33 mouse cellular contexts compared by ENCODE assay signal in the genomic region with DNA sequence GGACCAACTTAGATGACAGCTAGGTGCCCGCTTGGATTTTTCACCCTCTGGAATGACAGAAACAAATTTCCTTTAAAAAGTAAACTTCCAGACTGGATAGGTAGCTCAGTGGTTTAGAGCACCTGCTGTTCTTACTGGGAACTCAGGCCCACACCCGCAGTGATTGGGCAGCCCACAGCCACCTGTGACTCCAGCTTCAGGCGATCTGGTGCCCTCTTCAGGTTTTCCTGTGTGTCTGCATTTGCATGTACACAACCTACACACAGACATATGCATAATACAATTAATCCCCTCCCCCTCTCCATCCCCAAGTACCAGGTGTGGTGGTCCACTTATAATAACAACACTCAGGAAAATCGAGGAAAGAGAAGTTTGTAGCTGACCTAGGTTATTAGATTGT.
DNase-seq lines count a peak whose midpoint lies in the region; ATAC-seq and TF ChIP-seq lines count a peak whose summit lies in the region.
"Had no signal": no experiment of that assay in that cellular context is flagged by ENCODE, and none has a peak within 500 bp of the region (broad histone marks: within the 10 kb centered on the region; RNA-seq: fewer than 3 reads in every experiment).

No protein-coding gene starts in this region.

- no peak overlapping the region for H3K4me3 ChIP-seq in intestine, postnatal 0 days (ENCODE audit: low read depth, low read length)
- no peak overlapping the region for H3K4me3 ChIP-seq in intestine, embryonic 16.5 days (ENCODE audit: low read length)
- no peak overlapping the region for H3K4me3 ChIP-seq in lung, postnatal 0 days (ENCODE audit: low read depth, low read length)
- H3K4me3 ChIP-seq in stomach, postnatal 0 days (ENCODE audit: low read depth, low read length) = no peak overlapping the region
- H3K4me3 ChIP-seq: forebrain, embryonic 13.5 days; gastrocnemius, adult 2 months; heart, embryonic 13.5 days; hindbrain, embryonic 10.5 days; intestine, embryonic 15.5 days; kidney, embryonic 15.5 days; limb, embryonic 15.5 days; lung, embryonic 15.5 days; neural tube, embryonic 15.5 days had no signal

- H3K4me2 ChIP-seq in intestine, postnatal 0 days (replicated peaks; ENCODE audit: low read depth) = no peak overlapping the region
- H3K4me2 ChIP-seq in intestine, embryonic 16.5 days (ENCODE audit: low read depth, low read length) = no peak overlapping the region
- H3K4me2 ChIP-seq in lung, postnatal 0 days (replicated peaks; ENCODE audit: low read depth, low read length) = no peak overlapping the region
- H3K4me2 ChIP-seq in stomach, postnatal 0 days (replicated peaks; ENCODE audit: low read depth) = no peak overlapping the region
- H3K4me2 ChIP-seq: forebrain, embryonic 13.5 days; heart, embryonic 13.5 days; intestine, embryonic 15.5 days; kidney, embryonic 15.5 days; limb, embryonic 15.5 days; lung, embryonic 15.5 days; neural tube, embryonic 15.5 days had no signal

- no peak for TF ChIP-seq EP300 in lung, postnatal 0 days (IDR thresholded peaks at IDR 0.05)
- TF ChIP-seq EP300 in stomach, postnatal 0 days (optimal IDR thresholded peaks at IDR 0.05) = no peak

- no peaks in the 10 kb centered on the region for H3K27me3 ChIP-seq in intestine, postnatal 0 days (replicated peaks; ENCODE audit: control insufficient read depth, insufficient read depth, low read length)
- no peaks in the 10 kb centered on the region for H3K27me3 ChIP-seq in intestine, embryonic 16.5 days (replicated peaks; ENCODE audit: control insufficient read depth, insufficient read depth, low read length)
- no peaks in the 10 kb centered on the region for H3K27me3 ChIP-seq in lung, postnatal 0 days (replicated peaks; ENCODE audit: insufficient read depth, low read length)
- H3K27me3 ChIP-seq in stomach, postnatal 0 days (ENCODE audit: control insufficient read depth, insufficient read depth, low read length) = no peaks in the 10 kb centered on the region
- H3K27me3 ChIP-seq: forebrain, embryonic 13.5 days; intestine, embryonic 15.5 days; kidney, embryonic 15.5 days; limb, embryonic 15.5 days; lung, embryonic 15.5 days; neural tube, embryonic 15.5 days had no signal

- H3K9me3 ChIP-seq in intestine, postnatal 0 days (ENCODE audit: control insufficient read depth) = no peaks in the 10 kb centered on the region
- H3K9me3 ChIP-seq in intestine, embryonic 16.5 days (ENCODE audit: control insufficient read depth, low read length) = no peaks in the 10 kb centered on the region
- H3K9me3 ChIP-seq in lung, postnatal 0 days (ENCODE audit: low read length) = no peaks in the 10 kb centered on the region
- no peaks in the 10 kb centered on the region for H3K9me3 ChIP-seq in stomach, postnatal 0 days (ENCODE audit: control insufficient read depth, low read length)
- H3K9me3 ChIP-seq: forebrain, embryonic 13.5 days; heart, embryonic 13.5 days; hindbrain, embryonic 10.5 days; intestine, embryonic 15.5 days; kidney, embryonic 15.5 days; limb, embryonic 15.5 days; lung, embryonic 15.5 days; neural tube, embryonic 15.5 days had no signal

- no peak overlapping the region for H3K27ac ChIP-seq in intestine, postnatal 0 days (ENCODE audit: low read depth, low read length)
- H3K27ac ChIP-seq in intestine, embryonic 16.5 days (ENCODE audit: low read length) = no peak overlapping the region
- no peak overlapping the region for H3K27ac ChIP-seq in lung, postnatal 0 days (ENCODE audit: low read length)
- no peak overlapping the region for H3K27ac ChIP-seq in stomach, postnatal 0 days (replicated peaks)
- H3K27ac ChIP-seq: forebrain, embryonic 13.5 days; gastrocnemius, adult 2 months; heart, embryonic 13.5 days; hindbrain, embryonic 10.5 days; intestine, embryonic 15.5 days; kidney, embryonic 15.5 days; limb, embryonic 15.5 days; liver, embryonic 14.5 days; lung, embryonic 15.5 days; macrophage; neural tube, embryonic 15.5 days had no signal

- H3K4me1 ChIP-seq in intestine, postnatal 0 days (replicated peaks; ENCODE audit: control insufficient read depth, insufficient read depth, low read length) = no peaks in the 10 kb centered on the region
- H3K4me1 ChIP-seq in intestine, embryonic 16.5 days (ENCODE audit: control insufficient read depth, insufficient read depth, low read length) = no peaks in the 10 kb centered on the region
- H3K4me1 ChIP-seq in lung, postnatal 0 days (ENCODE audit: insufficient read depth, low read depth, low read length) = no peaks in the 10 kb centered on the region
- no peaks in the 10 kb centered on the region for H3K4me1 ChIP-seq in stomach, postnatal 0 days (replicated peaks; ENCODE audit: control insufficient read depth, insufficient read depth)
- H3K4me1 ChIP-seq: limb, embryonic 15.5 days; neural tube, embryonic 15.5 days had no signal

- TF ChIP-seq CTCF in intestine, postnatal 0 days (IDR thresholded peaks at IDR 0.05; ENCODE audit: low read depth) = peak; percentile 19; the same call in 1 of the 2 replicates
- TF ChIP-seq CTCF in lung, postnatal 0 days (IDR thresholded peaks at IDR 0.05) = peak; percentile 24; the same call in 1 of the 2 replicates
- TF ChIP-seq CTCF in stomach, postnatal 0 days (IDR thresholded peaks at IDR 0.05; ENCODE audit: low read depth) = peak; percentile 60

- H3K36me3 ChIP-seq in intestine, postnatal 0 days (ENCODE audit: control insufficient read depth, insufficient read depth) = no peaks in the 10 kb centered on the region
- H3K36me3 ChIP-seq in intestine, embryonic 16.5 days (ENCODE audit: control insufficient read depth, insufficient read depth, low read length) = no peaks in the 10 kb centered on the region
- H3K36me3 ChIP-seq in lung, postnatal 0 days (ENCODE audit: insufficient read depth, low read length) = no peaks in the 10 kb centered on the region
- H3K36me3 ChIP-seq in stomach, postnatal 0 days (ENCODE audit: control insufficient read depth, insufficient read depth, low read length) = no peaks in the 10 kb centered on the region
- H3K36me3 ChIP-seq: G1E; heart, embryonic 13.5 days; hindbrain, embryonic 10.5 days; intestine, embryonic 15.5 days; kidney, embryonic 15.5 days; limb, embryonic 15.5 days; lung, embryonic 15.5 days; neural tube, embryonic 15.5 days had no signal

- no peak overlapping the region for H3K9ac ChIP-seq in intestine, postnatal 0 days (ENCODE audit: low read depth, low read length)
- H3K9ac ChIP-seq in intestine, embryonic 16.5 days (ENCODE audit: low read depth, low read length) = no peak overlapping the region
- H3K9ac ChIP-seq in lung, postnatal 0 days (replicated peaks; ENCODE audit: low read depth) = no peak overlapping the region
- H3K9ac ChIP-seq in stomach, postnatal 0 days (ENCODE audit: low read length) = no peak overlapping the region
- H3K9ac ChIP-seq: forebrain, embryonic 13.5 days; heart, embryonic 13.5 days; intestine, embryonic 15.5 days; kidney, embryonic 15.5 days; limb, embryonic 15.5 days; liver, embryonic 14.5 days; lung, embryonic 15.5 days; neural tube, embryonic 15.5 days had no signal

- DNase-seq in lung, postnatal 0 days (ENCODE audit: low spot score) = no peak
- DNase-seq in lung, postnatal 25 days (ENCODE audit: low spot score) = no peak
- peak; percentile 45 for DNase-seq in R1 (ENCODE audit: low read depth, low spot score)
- no peak for DNase-seq in stomach, postnatal 0 days (ENCODE audit: low spot score)
- no peak for DNase-seq in adrenal gland, postnatal 25 days
- DNase-seq in kidney, adult 9 months = no peak
- DNase-seq: adrenal gland, postnatal 14 days; cerebellum, adult 18-20 months; cerebellum, postnatal 10 days; gastrocnemius, adult 2 months; heart, postnatal 14 days; kidney, postnatal 36 days; layer of hippocampus, postnatal 36 days; left cerebral cortex, postnatal 4 days; midbrain, embryonic 14.5 days; right cerebral cortex, adult 18-20 months; spleen, adult 18-20 months; thymus, adult 18-20 months; thymus, postnatal 25 days had no signal

- no peak for ATAC-seq in intestine, postnatal 0 days
- no peak for ATAC-seq in intestine, embryonic 16.5 days
- ATAC-seq in lung, postnatal 0 days = no peak
- ATAC-seq in stomach, postnatal 0 days (ENCODE audit: low FRiP score, low TSS enrichment) = peak; percentile 66; the same call in 1 of the 2 replicates
- ATAC-seq: forebrain, embryonic 13.5 days; hindbrain, embryonic 16.5 days; intestine, embryonic 15.5 days had no signal

- WGBS in intestine, postnatal 0 days = 78% methylated on average over 4 of the region's 4 CpGs
- 78% methylated on average over 4 of the region's 4 CpGs for WGBS in intestine, embryonic 16.5 days
- 70% methylated on average over 4 of the region's 4 CpGs for WGBS in lung, postnatal 0 days
- WGBS in stomach, postnatal 0 days = 73% methylated on average over 4 of the region's 4 CpGs
